8 mouse cellular contexts compared by ENCODE assay signal in the genomic region with DNA sequence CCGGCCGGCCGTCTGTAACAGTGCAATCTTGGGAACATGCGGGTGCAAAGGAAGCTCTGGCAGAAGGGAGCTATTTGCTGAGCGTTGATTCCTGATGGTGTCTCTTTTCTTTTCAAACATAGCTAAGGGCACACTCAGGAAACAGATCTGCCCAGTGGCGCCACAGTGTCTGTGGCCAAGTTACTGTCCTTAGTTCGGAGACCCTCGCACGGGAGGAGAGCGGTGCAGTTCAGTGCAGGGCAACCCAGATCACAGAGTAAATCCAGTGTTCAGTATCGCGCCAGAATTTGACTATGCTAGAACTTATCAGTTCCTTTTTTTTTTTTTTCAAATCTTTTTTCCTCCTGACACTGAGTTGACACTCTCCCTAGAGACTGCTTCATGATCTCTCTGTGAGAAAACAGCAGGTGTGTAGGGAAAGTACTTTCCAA. TPM values are rescaled to one million over a fixed set of nuclear protein-coding genes. Genes with fewer than 3 reads are reported as not detected.
DNase-seq lines count a peak whose midpoint lies in the region; ATAC-seq and TF ChIP-seq lines count a peak whose summit lies in the region.

No protein-coding gene starts in this region.

- no peak for ATAC-seq in heart, embryonic 16.5 days (replicated peaks; ENCODE audit: extremely low read depth, insufficient read depth, low FRiP score)

- WGBS in liver, adult 2 months, result under 1% methylated on average over 12 of the region's 12 CpGs
- under 1% methylated on average over 12 of the region's 12 CpGs for WGBS in heart, embryonic 16.5 days

- no peaks in the 10 kb centered on the region for H3K36me3 ChIP-seq in liver, adult 2 months (ENCODE audit: control insufficient read depth, insufficient read depth, low read length)
- H3K36me3 ChIP-seq in heart, embryonic 16.5 days (ENCODE audit: control insufficient read depth, insufficient read depth), result no peaks in the 10 kb centered on the region

- no peak for TF ChIP-seq CTCF in liver, adult 2 months (IDR thresholded peaks at IDR 0.05; ENCODE audit: low read depth, low read length)

- peaks cover 6% of the 10 kb centered on the region; the same call in 1 of the 2 replicates for H3K79me2 ChIP-seq in liver, adult 2 months (ENCODE audit: control insufficient read depth, insufficient read depth, low read length)

- no peaks in the 10 kb centered on the region for H3K27me3 ChIP-seq in liver, adult 2 months (ENCODE audit: control insufficient read depth, insufficient read depth, low read length)
- H3K27me3 ChIP-seq in heart, embryonic 16.5 days (ENCODE audit: control insufficient read depth, insufficient read depth, low read length), result no peaks in the 10 kb centered on the region

- H3K4me2 ChIP-seq in heart, embryonic 16.5 days (ENCODE audit: low read depth, low read length), result peak overlapping the region; percentile 75

- intact Hi-C loops in gastrocnemius, postnatal 14 days (cut with DNase I; ENCODE audit: low total_unique reads), result no loop called here

- no peaks in the 10 kb centered on the region for H3K9me3 ChIP-seq in heart, embryonic 16.5 days (replicated peaks; ENCODE audit: control insufficient read depth, low read length)

- TF ChIP-seq POLR2A in liver, adult 2 months (IDR thresholded peaks at IDR 0.05; ENCODE audit: extremely low read depth, insufficient read depth, low read length), result no peak

- peak; percentile 64 for DNase-seq in liver, adult 2 months (ENCODE audit: extremely low read depth, low read depth, low spot score)
- DNase-seq in liver, result no peak
- DNase-seq in lung, postnatal 36 days, result peak; percentile 34
- DNase-seq in gastrocnemius, postnatal 14 days, result no peak
- DNase-seq in urinary bladder, postnatal 4 days (ENCODE audit: low spot score in 2 of 2), result no peak
- no peak for DNase-seq in cerebellum, adult 11-12 months

- H3K4me1 ChIP-seq in liver, adult 2 months (ENCODE audit: control insufficient read depth, insufficient read depth, low read length), result peaks cover 22% of the 10 kb centered on the region
- no peaks in the 10 kb centered on the region for H3K4me1 ChIP-seq in brown adipose tissue, adult 24 weeks (ENCODE audit: control insufficient read depth, insufficient read depth, insufficient read length, low read length)
- H3K4me1 ChIP-seq in heart, embryonic 16.5 days (ENCODE audit: control insufficient read depth, insufficient read depth, low read length), result peaks cover 15% of the 10 kb centered on the region

- peak overlapping the region; percentile 82 for H3K9ac ChIP-seq in liver, adult 2 months (ENCODE audit: low read depth, low read length)
- H3K9ac ChIP-seq in heart, embryonic 16.5 days (ENCODE audit: low read length), result peak overlapping the region; percentile 84

- peak overlapping the region; percentile 77 for H3K4me3 ChIP-seq in liver, adult 2 months (ENCODE audit: insufficient read depth, low read depth, low read length)
- peak overlapping the region; percentile 77 for H3K4me3 ChIP-seq in brown adipose tissue, adult 24 weeks (ENCODE audit: insufficient read depth, low read depth, low read length)
- peak overlapping the region; percentile 73 for H3K4me3 ChIP-seq in heart, embryonic 16.5 days (ENCODE audit: low read length)

- H3K27ac ChIP-seq in liver, adult 2 months (replicated peaks; ENCODE audit: insufficient read depth, low read depth, low read length), result peak overlapping the region; percentile 95
- peak overlapping the region; percentile 73 for H3K27ac ChIP-seq in brown adipose tissue, adult 24 weeks (replicated peaks; ENCODE audit: low read depth, low read length)
- H3K27ac ChIP-seq in heart, embryonic 16.5 days (ENCODE audit: low read length), result peak overlapping the region; percentile 86

RNA-seq across cellular contexts. Expression of gene Gclc, which starts 3.2 kb away (rescaled TPM):
- total RNA-seq in liver, adult 2 months (2014; rRNA removed), result 122 and 173 TPM in 2 replicates
- 125 and 136 TPM in 2 replicates for polyA plus RNA-seq in liver, adult 2 months (2012; rRNA removed)
- 11.1 and 11.6 TPM in 2 replicates for polyA plus RNA-seq in brown adipose tissue, adult 24 weeks (2012; ENCODE audit: insufficient read depth, insufficient read length, missing spikeins)
- polyA plus RNA-seq in heart, embryonic 16.5 days (2015; fragmentation: Nextera tagmentation; extraction: Ambion mirVana), result 6.6 and 7.4 TPM in 2 replicates
- total RNA-seq in gastrocnemius, postnatal 14 days (2021), result 1 to 10 TPM; 4.3 to 5.0 TPM

Comparison
In these comparisons a context has a peak if more than half of its experiments do, and no peak if none do; other contexts are left out.
1. DNase-seq: peak in liver, adult 2 months (single experiment) and lung, postnatal 36 days (single experiment); none in liver (single experiment), gastrocnemius, postnatal 14 days (single experiment), urinary bladder, postnatal 4 days (0 of 2) and cerebellum, adult 11-12 months (single experiment).
2. RNA of gene Gclc, which starts 3.2 kb away (polyA plus RNA-seq): 125 to 136 TPM in liver, adult 2 months; 11.1 to 11.6 TPM in brown adipose tissue, adult 24 weeks and 6.6 to 7.4 TPM in heart, embryonic 16.5 days; every median in the first group is over 10 times any median in the second.
3. Peak in every context shown above with its lines, with median percentiles within 50 percentile points of each other: H3K27ac ChIP-seq and H3K4me3 ChIP-seq.